Mouse (Mus musculus): ENCODE measurements around the gene Chmp4b. TPM values are rescaled to one million over a fixed set of nuclear protein-coding genes. Genes with fewer than 3 reads are reported as not detected.

The Chmp4b gene
- total RNA-seq, 2 experiments from 2014 or later, result 220 to 259 TPM

DNA sequence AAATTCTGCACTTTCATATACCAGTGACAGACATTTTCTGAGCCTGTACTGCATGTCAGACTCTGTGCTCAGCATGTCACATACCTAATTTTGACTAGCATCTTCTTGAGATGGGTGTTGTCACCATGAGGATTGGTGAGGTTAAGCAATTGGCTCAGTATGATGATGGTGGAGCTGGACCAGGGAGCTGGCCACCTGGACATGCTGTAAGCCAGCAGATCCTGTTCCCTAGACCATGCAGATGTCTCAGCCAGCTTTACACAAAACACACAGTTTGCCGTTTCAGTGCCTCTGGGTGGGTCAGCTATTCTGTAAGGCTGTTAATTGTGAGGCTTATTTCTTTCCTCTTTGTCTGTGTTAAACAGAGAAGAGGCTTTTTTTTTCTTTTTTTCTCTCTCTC is 31.2 kb downstream of the Chmp4b start:
- no peak for DNase-seq

GRCm38 (mm10) chr2:154684901-154685470 is 33.5 kb downstream of the Chmp4b start:
- no peak for DNase-seq

GRCm38 (mm10) chr2:154685772-154686171 is 34.3 kb downstream of the Chmp4b start:
- no peak for DNase-seq

DNA sequence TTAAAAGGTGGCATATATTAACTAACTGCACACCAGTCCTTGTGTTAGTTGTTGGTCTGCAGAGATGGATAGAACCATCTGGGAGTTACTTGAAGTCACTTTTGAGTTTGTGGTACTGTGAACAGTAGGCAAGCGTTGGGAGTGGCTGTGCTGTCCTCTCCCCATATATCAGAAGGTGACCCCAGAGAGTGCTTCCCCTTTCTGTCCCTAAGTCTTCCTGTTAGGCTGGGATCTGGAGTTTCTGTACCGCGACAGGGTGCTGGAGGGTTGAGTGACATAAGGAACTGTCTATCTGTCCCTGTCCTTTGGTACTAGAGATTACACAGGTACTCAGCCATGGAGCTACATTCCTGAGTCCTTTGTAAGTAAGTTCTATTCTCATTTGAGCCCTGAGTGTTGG is 35.3 kb downstream of the Chmp4b start:
- DNase-seq, result no peak

- DNase-seq, result no peak
Measured at GRCm38 (mm10) chr2:154689391-154689790, 37.9 kb downstream of the Chmp4b start.

DNA sequence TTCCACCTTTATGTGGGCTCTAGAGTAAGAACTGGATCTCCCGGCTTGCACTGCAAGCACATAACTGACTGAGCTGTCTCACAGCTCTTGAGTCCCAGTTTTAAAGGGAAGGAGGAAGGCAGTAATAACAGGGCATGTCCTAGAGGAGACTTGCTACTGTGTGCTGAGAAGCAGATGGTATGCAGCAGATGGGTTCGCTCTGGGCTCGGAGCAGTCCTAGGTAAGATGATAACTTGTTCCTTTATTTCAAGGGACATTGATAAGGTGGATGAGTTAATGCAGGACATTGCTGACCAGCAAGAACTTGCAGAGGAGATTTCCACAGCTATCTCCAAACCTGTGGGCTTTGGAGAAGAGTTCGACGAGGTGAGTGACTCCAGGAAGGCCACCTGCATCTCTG is 39.5 kb downstream of the Chmp4b start:
- no peak for DNase-seq

DNA sequence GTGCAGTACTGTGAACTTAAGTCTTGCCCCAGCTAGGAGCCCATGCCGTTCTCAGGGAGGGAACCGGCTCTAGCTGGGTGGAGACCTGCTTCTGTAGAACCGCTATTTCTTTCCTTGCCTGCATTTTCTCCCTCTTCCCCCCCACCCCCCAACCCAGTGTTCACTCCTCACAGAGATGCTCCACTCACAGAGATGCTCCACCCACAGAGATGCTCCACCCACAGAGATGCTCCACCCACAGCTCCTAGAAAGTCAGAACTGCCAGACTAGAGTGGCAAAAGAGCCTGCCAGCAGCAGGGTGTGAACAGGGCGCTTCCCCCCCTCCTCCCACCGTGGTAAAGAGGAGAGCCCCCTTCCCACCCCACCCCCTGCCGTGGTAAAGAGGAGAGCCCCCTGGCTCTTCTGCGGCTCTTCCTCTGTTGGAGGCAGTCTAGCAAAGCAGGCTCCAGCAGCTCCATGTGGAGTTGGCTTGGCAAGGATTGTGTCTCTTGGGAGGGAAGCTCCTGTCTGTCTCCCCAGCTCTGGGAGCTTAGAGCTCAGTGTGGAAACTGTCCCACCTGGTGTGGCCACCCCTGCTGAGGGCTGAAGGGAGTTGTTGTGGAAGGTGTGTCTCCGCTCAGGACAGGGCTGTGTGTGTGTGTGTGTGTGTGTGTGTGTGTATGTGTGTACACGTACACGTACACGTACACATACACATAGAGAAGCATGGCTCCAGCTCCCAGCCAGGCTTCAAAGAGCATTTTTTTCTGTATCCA is 41.9 kb downstream of the Chmp4b start:
- no peak for DNase-seq

GRCm38 (mm10) chr2:154693941-154694256 is 42.4 kb downstream of the Chmp4b start:
- no peak for DNase-seq

DNA sequence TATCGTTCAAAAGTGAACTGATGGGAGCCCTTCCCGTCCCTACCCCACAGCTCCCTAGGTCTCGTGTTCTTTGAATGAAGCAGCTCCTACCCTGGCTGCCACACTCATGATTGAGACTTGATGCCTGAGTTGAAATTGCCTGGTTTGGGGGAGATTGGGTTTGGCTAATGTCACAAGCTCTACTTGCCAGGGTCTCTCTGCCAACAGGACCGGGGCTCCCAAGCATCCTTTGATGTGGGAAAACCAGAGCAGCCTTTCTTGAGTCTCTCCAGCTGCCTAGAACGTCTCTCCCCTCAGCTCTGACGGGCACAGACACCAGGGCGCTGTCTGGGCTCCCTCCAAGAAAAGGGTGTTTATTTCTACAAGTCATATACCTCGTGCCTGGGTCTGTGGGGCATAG is 44.2 kb downstream of the Chmp4b start:
- no peak for DNase-seq

- no peak for DNase-seq
Measured at GRCm38 (mm10) chr2:154696660-154697059, 45.2 kb downstream of the Chmp4b start.

- no peak for DNase-seq
Measured at GRCm38 (mm10) chr2:154699360-154699759, 47.9 kb downstream of the Chmp4b start.

GRCm38 (mm10) chr2:154700177-154700576 is 48.7 kb downstream of the Chmp4b start:
- no peak for DNase-seq

DNA sequence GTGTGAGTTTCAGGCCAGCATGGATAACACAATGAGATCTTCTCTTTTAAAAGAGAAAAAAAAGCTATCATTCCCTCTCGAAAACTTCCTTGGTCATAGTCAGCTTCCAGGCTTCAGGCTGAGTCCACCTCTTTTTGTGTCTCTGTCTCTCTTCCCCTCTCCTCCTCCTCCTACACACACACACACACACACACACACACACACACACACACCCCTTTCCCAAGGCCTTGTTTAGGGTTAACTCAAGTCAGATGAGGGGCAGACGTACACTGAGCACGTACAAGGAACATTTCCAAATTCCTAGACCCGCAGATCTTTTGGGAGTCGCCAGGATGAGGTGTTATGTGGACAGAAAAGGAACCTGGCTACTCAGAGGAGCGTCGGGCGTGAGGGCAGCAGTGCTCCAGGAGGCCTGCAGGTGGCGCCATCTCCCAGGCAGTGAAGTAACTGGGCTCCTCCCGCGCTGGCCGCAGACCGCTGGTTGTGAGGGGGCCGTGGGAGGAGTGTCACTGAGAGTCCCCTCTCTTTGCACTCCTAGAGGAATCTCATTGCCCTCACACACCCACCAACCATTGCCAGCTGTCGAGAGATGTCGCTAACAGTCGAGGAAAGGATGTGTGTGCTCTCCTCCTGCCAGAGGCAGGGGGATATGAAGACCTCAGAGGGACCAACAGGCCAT is 51.3 kb downstream of the Chmp4b start:
- DNase-seq, result peak; percentile 75 to 83

- DNase-seq, result peak; percentile 68 to 80
Measured at GRCm38 (mm10) chr2:154706526-154707280, 55.2 kb downstream of the Chmp4b start.

GRCm38 (mm10) chr2:154707284-154707683 is 55.8 kb downstream of the Chmp4b start:
- DNase-seq, result no peak

- DNase-seq, result no peak
Measured at GRCm38 (mm10) chr2:154707830-154708385, 56.4 kb downstream of the Chmp4b start.

- DNase-seq, result no peak
Measured at GRCm38 (mm10) chr2:154711701-154712100, 60.2 kb downstream of the Chmp4b start.

- DNase-seq, result peak; percentile 64 to 76
Measured at GRCm38 (mm10) chr2:154712271-154712677, 60.8 kb downstream of the Chmp4b start.

DNA sequence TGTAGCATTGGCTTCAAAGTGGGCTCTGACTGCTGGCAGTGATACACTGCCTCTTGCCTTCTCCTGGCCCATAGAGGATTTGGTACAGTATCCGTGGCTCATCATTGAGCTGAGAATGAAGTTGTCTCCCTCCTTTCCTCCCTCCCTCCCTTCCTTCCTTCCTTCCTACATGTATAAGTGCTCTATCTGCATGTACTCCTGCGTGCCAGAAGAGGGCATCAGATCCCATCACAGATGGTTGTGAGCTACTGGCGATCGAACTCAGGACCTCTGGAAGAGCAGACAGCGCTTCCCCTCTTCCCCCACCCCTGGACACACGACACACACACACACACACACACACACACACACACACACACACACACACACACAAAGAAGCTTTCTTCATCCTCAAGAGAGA is 61.6 kb downstream of the Chmp4b start:
- DNase-seq, result peak in 1 of 2 experiments; percentile 41

DNA sequence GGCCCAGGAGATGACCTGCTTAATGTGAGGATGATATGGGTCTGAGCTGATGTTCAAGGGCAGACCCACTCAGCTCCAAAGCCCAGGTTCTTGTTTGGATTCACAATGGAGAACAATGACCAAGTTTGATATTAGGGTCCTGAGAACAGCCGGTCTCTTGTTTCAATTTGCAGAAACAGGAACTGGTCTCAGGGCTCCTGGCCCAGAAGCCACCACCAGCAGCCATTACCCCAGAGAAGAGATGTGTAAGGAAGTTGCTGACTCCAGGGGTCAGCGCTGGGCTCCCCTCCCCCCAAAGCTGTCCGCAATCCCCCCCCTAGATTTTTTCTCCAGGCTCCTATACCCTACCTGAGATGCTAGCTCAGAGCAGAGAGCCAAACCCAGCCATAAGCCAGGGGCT is 62.5 kb downstream of the Chmp4b start:
- no peak for DNase-seq

- peak in 1 of 2 experiments; percentile 43 for DNase-seq
Measured at GRCm38 (mm10) chr2:154716586-154716985, 65.1 kb downstream of the Chmp4b start.

- DNase-seq, result no peak
Measured at GRCm38 (mm10) chr2:154717081-154717480, 65.6 kb downstream of the Chmp4b start.
